Mouse (Mus musculus): Measurements from ENCODE around the gene Sparc. TPM values are rescaled to one million over a fixed set of nuclear protein-coding genes. Genes with fewer than 3 reads are reported as not detected.
A peak's percentile ranks its signal among the peaks of the same experiment; 100 is the strongest.

Gene Sparc
- polyA plus RNA-seq, 1 experiment: 4,760 TPM

GRCm38 (mm10) chr11:55444772-55445171 lies 21.8 kb upstream of the Sparc start:
- TF ChIP-seq POLR2A (IDR thresholded peaks at IDR 0.05; ENCODE audit: low read depth, low read length) (no peak), CTCF (IDR thresholded peaks at IDR 0.05; ENCODE audit: borderline replicate concordance, insufficient read depth, low read length) (no peak)
- Histone ChIP-seq H3K4me1 (ENCODE audit: control insufficient read depth, insufficient read depth, low read length) (peaks cover 11% of the 10 kb centered on the region; the same call in 1 of the 2 replicates), H3K27ac (ENCODE audit: insufficient read depth, low read length) (peak overlapping the region; percentile 66), H3K4me3 (ENCODE audit: insufficient read depth, low read length) (no peak overlapping the region)

DNA sequence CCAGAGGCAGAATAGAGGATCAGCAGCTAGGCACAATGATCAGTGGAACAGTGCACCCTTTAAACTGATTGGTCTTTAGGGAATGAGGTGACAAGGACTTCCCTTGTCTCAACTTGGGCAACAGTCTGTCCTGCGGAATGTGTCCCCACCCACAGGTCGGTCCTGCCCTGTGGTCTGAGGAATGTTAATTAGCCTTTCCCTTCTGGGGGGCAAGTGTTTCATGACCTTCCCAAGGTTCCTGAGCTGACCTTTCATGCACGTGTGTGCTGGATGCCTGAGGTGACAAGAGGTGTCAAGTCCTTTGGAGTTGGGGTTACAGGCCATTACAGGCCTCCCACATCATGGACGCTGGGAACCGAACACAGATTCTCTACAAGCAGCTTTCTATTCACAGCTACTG lies 16.7 kb upstream of the Sparc start:
- Histone ChIP-seq H3K4me3 (ENCODE audit: insufficient read depth, low read length) (no peak overlapping the region), H3K27ac (ENCODE audit: insufficient read depth, low read length) (no peak overlapping the region), H3K4me1 (ENCODE audit: control insufficient read depth, insufficient read depth, low read length) (0 out of 2 replicates have a peak, but pooled peaks cover 2% of the 10 kb centered on the region)
- TF ChIP-seq POLR2A (IDR thresholded peaks at IDR 0.05; ENCODE audit: low read depth, low read length) (no peak), CTCF (IDR thresholded peaks at IDR 0.05; ENCODE audit: borderline replicate concordance, insufficient read depth, low read length) (no peak)

DNA sequence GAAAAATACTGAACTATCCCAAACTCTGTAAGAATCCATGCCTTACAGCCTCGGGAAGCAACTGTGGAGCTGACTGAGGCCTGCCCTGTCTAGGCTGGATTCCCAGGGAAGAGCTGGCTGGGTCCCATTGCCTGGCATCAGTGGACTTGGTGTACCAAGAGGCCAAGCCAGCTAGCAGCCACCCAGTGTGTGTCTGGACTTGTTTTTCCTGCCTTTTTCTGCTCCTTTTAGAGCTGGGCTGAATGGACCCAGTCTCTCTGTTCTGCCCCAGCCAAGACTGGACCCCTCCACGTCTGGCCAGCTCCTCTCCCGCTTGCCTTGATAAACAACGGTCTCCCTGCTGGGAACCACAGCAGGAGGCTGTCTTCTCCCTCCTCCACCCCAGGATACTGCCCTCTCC lies 15.0 kb upstream of the Sparc start:
- H3K4me3 ChIP-seq (ENCODE audit: insufficient read depth, low read length): no peak overlapping the region
- H3K4me1 ChIP-seq (ENCODE audit: control insufficient read depth, insufficient read depth, low read length): no peaks in the 10 kb centered on the region; the same call in 1 of the 2 replicates
- TF ChIP-seq POLR2A (IDR thresholded peaks at IDR 0.05; ENCODE audit: low read depth, low read length): no peak
- H3K27ac ChIP-seq (ENCODE audit: insufficient read depth, low read length): no peak overlapping the region

GRCm38 (mm10) chr11:55436089-55436488 lies 13.1 kb upstream of the Sparc start:
- TF ChIP-seq POLR2A (IDR thresholded peaks at IDR 0.05; ENCODE audit: low read depth, low read length) (no peak), CTCF (IDR thresholded peaks at IDR 0.05; ENCODE audit: borderline replicate concordance, insufficient read depth, low read length) (no peak)
- no peak overlapping the region for H3K27ac ChIP-seq (ENCODE audit: insufficient read depth, low read length)
- H3K4me3 ChIP-seq (ENCODE audit: insufficient read depth, low read length): no peak overlapping the region
- no peaks in the 10 kb centered on the region; the same call in 1 of the 2 replicates for H3K4me1 ChIP-seq (ENCODE audit: control insufficient read depth, insufficient read depth, low read length)

GRCm38 (mm10) chr11:55432981-55433380 lies 10.0 kb upstream of the Sparc start:
- H3K27ac ChIP-seq (ENCODE audit: insufficient read depth, low read length): peak overlapping the region; percentile 85
- peak; percentile 39; the same call in 1 of the 2 replicates for TF ChIP-seq POLR2A (IDR thresholded peaks at IDR 0.05; ENCODE audit: low read depth, low read length)
- no peak for TF ChIP-seq CTCF (IDR thresholded peaks at IDR 0.05; ENCODE audit: borderline replicate concordance, insufficient read depth, low read length)
- no peak overlapping the region for H3K4me3 ChIP-seq (ENCODE audit: insufficient read depth, low read length)
- H3K4me1 ChIP-seq (ENCODE audit: control insufficient read depth, insufficient read depth, low read length): peaks cover 3% of the 10 kb centered on the region

DNA sequence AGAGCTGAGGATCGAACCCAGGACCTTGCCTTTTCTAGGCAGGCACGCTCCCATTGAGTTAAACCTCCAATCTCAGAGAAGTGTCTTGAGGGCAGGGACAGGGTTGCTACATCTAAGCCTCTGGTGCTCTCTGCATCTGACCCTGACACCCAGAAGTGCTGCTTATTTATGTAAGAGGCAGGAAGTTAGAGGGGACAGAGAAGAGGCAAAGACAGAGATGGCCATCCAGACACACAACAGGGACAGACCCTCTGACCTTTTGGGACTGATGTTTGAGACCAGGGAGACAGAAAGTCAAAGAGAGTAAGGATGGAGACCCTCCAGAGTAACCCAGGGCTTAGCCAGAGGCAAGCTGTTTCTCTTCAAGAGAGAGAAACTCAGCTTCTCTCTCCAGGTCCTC lies 7.0 kb upstream of the Sparc start:
- Histone ChIP-seq H3K4me3 (ENCODE audit: insufficient read depth, low read length) (no peak overlapping the region), H3K27ac (ENCODE audit: insufficient read depth, low read length) (no peak overlapping the region), H3K4me1 (ENCODE audit: control insufficient read depth, insufficient read depth, low read length) (peaks cover 3% of the 10 kb centered on the region)
- TF ChIP-seq CTCF (IDR thresholded peaks at IDR 0.05; ENCODE audit: borderline replicate concordance, insufficient read depth, low read length) (no peak), POLR2A (IDR thresholded peaks at IDR 0.05; ENCODE audit: low read depth, low read length) (no peak)

DNA sequence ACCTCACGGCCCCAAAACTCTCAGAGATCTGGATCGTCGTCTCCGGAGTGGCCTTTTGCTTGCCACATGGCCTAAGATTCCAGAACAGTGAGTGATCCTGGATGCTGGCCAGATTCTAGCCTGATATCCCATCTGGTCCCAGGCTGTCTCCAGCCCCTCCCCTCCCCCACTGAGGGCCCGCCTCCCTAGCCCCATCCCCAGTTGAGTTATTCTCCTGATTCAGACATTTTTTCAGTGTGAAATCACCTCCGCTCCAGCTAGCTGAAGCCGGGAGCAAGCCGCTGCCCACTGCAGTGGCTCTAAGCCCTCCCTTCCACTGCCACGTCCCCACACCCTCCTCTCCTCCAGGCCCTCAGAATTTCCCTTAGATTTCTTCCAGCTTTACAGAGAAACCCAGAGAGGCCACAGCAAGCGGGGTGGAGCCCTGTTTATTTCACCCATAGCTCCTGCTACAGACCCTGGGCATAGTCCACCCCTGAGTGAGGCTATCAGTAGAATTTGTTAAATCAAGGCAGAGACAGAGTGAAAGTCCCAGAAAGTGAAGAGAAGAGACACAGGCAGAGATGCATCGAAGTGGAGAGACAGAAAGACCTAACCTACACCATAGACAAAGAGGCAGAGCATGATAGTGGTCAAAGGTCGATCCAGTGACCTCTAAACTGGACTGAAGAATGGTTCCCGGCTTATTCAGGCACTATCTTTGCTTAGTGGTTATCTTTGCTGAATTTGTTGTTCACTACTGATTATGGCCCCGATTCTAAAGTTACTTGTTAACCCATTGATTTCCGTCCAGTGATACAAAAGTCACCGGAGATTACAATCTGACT lies 5.4 kb upstream of the Sparc start:
- TF ChIP-seq POLR2A (IDR thresholded peaks at IDR 0.05; ENCODE audit: low read depth, low read length) (peak; percentile 59), CTCF (IDR thresholded peaks at IDR 0.05; ENCODE audit: borderline replicate concordance, insufficient read depth, low read length) (no peak)
- H3K27ac ChIP-seq (ENCODE audit: insufficient read depth, low read length): peak overlapping the region; percentile 100
- peaks cover 8% of the 10 kb centered on the region for H3K4me1 ChIP-seq (ENCODE audit: control insufficient read depth, insufficient read depth, low read length)
- no peak overlapping the region for H3K4me3 ChIP-seq (ENCODE audit: insufficient read depth, low read length)

- H3K4me1 ChIP-seq (ENCODE audit: control insufficient read depth, insufficient read depth, low read length): peaks cover 11% of the 10 kb centered on the region
- peak overlapping the region; percentile 79 for H3K27ac ChIP-seq (ENCODE audit: insufficient read depth, low read length)
- TF ChIP-seq CTCF (IDR thresholded peaks at IDR 0.05; ENCODE audit: borderline replicate concordance, insufficient read depth, low read length) (no peak), POLR2A (IDR thresholded peaks at IDR 0.05; ENCODE audit: low read depth, low read length) (no peak; the same call in 1 of the 2 replicates)
Measured at GRCm38 (mm10) chr11:55424746-55425360, 1.9 kb upstream of the Sparc start.

DNA sequence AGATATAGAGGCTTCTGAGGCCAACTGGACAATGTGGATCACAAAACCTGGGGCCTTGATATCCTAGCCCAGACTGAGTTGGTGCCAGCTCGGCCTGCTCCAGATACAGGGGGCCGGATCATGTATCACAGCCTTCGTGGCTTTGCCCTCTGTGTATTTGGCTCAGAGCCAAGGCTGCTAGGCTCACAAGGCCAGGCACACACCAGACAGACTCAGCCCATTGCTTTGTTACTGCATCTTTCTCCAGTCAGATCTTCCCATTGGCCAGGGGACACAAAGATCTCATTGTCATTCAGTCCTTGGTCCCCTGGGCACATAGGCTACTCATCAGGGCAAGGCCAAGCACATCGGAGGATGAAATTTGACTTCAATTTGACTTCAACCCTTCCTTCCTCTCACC lies 773 bp upstream of the Sparc start:
- H3K4me3 ChIP-seq (ENCODE audit: insufficient read depth, low read length): no peak overlapping the region
- TF ChIP-seq CTCF (IDR thresholded peaks at IDR 0.05; ENCODE audit: borderline replicate concordance, insufficient read depth, low read length) (no peak), POLR2A (IDR thresholded peaks at IDR 0.05; ENCODE audit: low read depth, low read length) (no peak)
- H3K4me1 ChIP-seq (ENCODE audit: control insufficient read depth, insufficient read depth, low read length): peaks cover 11% of the 10 kb centered on the region
- peak overlapping the region; percentile 23 for H3K27ac ChIP-seq (ENCODE audit: insufficient read depth, low read length)

More at GRCm38 (mm10) chr11:55424746-55425360, 1.9 kb upstream of the Sparc start:
- no peak overlapping the region for H3K4me3 ChIP-seq (ENCODE audit: insufficient read depth, low read length)

Data from embryonic fibroblast, embryonic 13.5 days (primary cell).